In the genomic region with DNA sequence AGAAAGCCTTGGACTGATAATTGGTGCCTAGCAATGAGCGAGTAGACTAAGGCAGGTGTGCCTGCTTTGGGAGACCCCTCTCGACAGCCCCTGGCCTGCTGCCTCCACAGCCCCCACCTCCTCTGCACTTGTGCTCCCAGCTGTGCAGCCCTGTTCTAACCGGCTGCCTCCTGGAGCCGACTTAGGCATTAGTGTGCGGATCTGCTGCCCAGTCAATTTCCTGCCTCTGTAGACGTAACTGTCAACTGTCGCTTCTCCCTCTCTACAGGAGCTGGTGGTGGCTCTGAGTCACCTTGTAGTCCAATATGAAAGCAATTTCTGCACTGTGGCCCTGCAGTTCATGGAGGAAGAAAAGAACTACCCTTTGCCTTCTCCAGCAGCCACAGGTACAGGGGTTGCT, we compare ENCODE assay signal across 12 mouse cellular contexts. TPM values are rescaled to one million over a fixed set of nuclear protein-coding genes. Genes with fewer than 3 reads are reported as not detected.
A peak's percentile ranks its signal among the peaks of the same experiment; 100 is the strongest.
DNase-seq lines count a peak whose midpoint lies in the region; ATAC-seq and TF ChIP-seq lines count a peak whose summit lies in the region.
"Had no signal": no experiment of that assay in that cellular context is flagged by ENCODE, and none has a peak within 500 bp of the region (broad histone marks: within the 10 kb centered on the region; RNA-seq: fewer than 3 reads in every experiment).

No protein-coding gene starts in this region.

- H3K4me1 ChIP-seq in hindbrain, embryonic 15.5 days (replicated peaks): peaks cover 6% of the 10 kb centered on the region; the same call in 1 of the 2 replicates
- H3K4me1 ChIP-seq in hindbrain, embryonic 10.5 days (replicated peaks): peaks cover 4% of the 10 kb centered on the region; the same call in 1 of the 2 replicates
- H3K4me1 ChIP-seq in bone marrow, adult 2 months (ENCODE audit: control insufficient read depth, insufficient read depth, low read length): no peaks in the 10 kb centered on the region
- H3K4me1 ChIP-seq in liver, embryonic 14.5 days (replicated peaks; ENCODE audit: control insufficient read depth in 2 of 2, insufficient read depth in 2 of 2, low read length in 1 of 2): 0 out of 4 replicates have a peak, but pooled peaks cover 0 to 7% of the 10 kb centered on the region in 2 experiments
- H3K4me1 ChIP-seq in cerebellum, adult 2 months (ENCODE audit: control insufficient read depth, insufficient read depth, low read length): peaks cover 29% of the 10 kb centered on the region
- H3K4me1 ChIP-seq: embryonic facial prominence, embryonic 13.5 days had no signal

- TF ChIP-seq POLR2A in bone marrow, adult 2 months (IDR thresholded peaks at IDR 0.05; ENCODE audit: borderline replicate concordance, control insufficient read depth, low read depth, low read length): no peak
- no peak for TF ChIP-seq POLR2A in cerebellum, adult 2 months (IDR thresholded peaks at IDR 0.05; ENCODE audit: borderline replicate concordance, insufficient read depth, low read length)

- 67% methylated on average over 7 of the region's 7 CpGs for WGBS in hindbrain, embryonic 15.5 days
- WGBS in hindbrain, embryonic 10.5 days: 76% methylated on average over 7 of the region's 7 CpGs
- 12% methylated on average over 7 of the region's 7 CpGs for WGBS in bone marrow, adult 2 months
- 25% methylated on average over 7 of the region's 7 CpGs for WGBS in liver, embryonic 14.5 days (ENCODE audit: insufficient replicate concordance)
- WGBS in cerebellum, adult 2 months: 61% methylated on average over 7 of the region's 7 CpGs

- 0 out of 2 replicates have a peak overlapping the region, but pooled peaks have one; percentile 1 for H3K27ac ChIP-seq in hindbrain, embryonic 15.5 days (replicated peaks)
- no peak overlapping the region for H3K27ac ChIP-seq in hindbrain, embryonic 10.5 days
- peak overlapping the region; percentile 52; the same call in 1 of the 2 replicates for H3K27ac ChIP-seq in bone marrow, adult 2 months (ENCODE audit: control insufficient read depth, insufficient read depth, low read depth, low read length, poor library complexity)
- H3K27ac ChIP-seq in liver, embryonic 14.5 days: no peak overlapping the region
- H3K27ac ChIP-seq in cerebellum, adult 2 months (ENCODE audit: insufficient read depth, low read length): no peak overlapping the region
- H3K27ac ChIP-seq: embryonic facial prominence, embryonic 13.5 days; heart, adult 2 months; hindbrain, postnatal 0 days had no signal

- no peaks in the 10 kb centered on the region for H3K27me3 ChIP-seq in hindbrain, embryonic 15.5 days
- no peaks in the 10 kb centered on the region for H3K27me3 ChIP-seq in hindbrain, embryonic 10.5 days (ENCODE audit: insufficient read depth, poor library complexity, severe bottlenecking)
- H3K27me3 ChIP-seq in liver, embryonic 14.5 days (ENCODE audit: control insufficient read depth, insufficient read depth, low read length): no peaks in the 10 kb centered on the region
- no peaks in the 10 kb centered on the region for H3K27me3 ChIP-seq in cerebellum, adult 2 months (ENCODE audit: control insufficient read depth, insufficient read depth, low read length)
- H3K27me3 ChIP-seq: embryonic facial prominence, embryonic 13.5 days had no signal

- no peak overlapping the region for H3K9ac ChIP-seq in hindbrain, embryonic 15.5 days
- H3K9ac ChIP-seq in liver, embryonic 14.5 days (replicated peaks): no peak overlapping the region
- H3K9ac ChIP-seq: embryonic facial prominence, embryonic 13.5 days; forebrain, postnatal 0 days had no signal

- no peak for DNase-seq in hindbrain, embryonic 10.5 days (ENCODE audit: low spot score)
- no peak for DNase-seq in liver, embryonic 14.5 days (ENCODE audit: low read depth in 3 of 3, low spot score in 3 of 3)
- peak; percentile 55 to 66 for DNase-seq in thymus, postnatal 10 days (ENCODE audit: low spot score in 2 of 2)
- no peak for DNase-seq in gastrocnemius, postnatal 36 days
- no peak for DNase-seq in left cerebral cortex, adult 8-10 months (ENCODE audit: low spot score in 2 of 2)
- DNase-seq in cerebellum, adult 2 months: no peak
- DNase-seq: forebrain, postnatal 0 days; heart, adult 2 months had no signal

- no peak overlapping the region for H3K4me2 ChIP-seq in hindbrain, embryonic 15.5 days
- H3K4me2 ChIP-seq in liver, embryonic 14.5 days (ENCODE audit: low read depth): no peak overlapping the region
- H3K4me2 ChIP-seq: embryonic facial prominence, embryonic 13.5 days had no signal

- ATAC-seq in hindbrain, embryonic 15.5 days (ENCODE audit: low FRiP score, low read depth): no peak
- 0 out of 2 replicates have a peak, but pooled peaks have one; percentile 13 for ATAC-seq in liver, embryonic 14.5 days (ENCODE audit: insufficient read depth)
- ATAC-seq: forebrain, postnatal 0 days; hindbrain, postnatal 0 days had no signal

- TF ChIP-seq CTCF in bone marrow, adult 2 months (IDR thresholded peaks at IDR 0.05; ENCODE audit: control insufficient read depth, insufficient read depth, low read length): no peak
- TF ChIP-seq CTCF in liver, embryonic 14.5 days (IDR thresholded peaks at IDR 0.05; ENCODE audit: low read depth): no peak
- TF ChIP-seq CTCF in cerebellum, adult 2 months (IDR thresholded peaks at IDR 0.05; ENCODE audit: borderline replicate concordance, insufficient read depth, low read depth, low read length): no peak

- H3K9me3 ChIP-seq in hindbrain, embryonic 15.5 days: no peaks in the 10 kb centered on the region
- H3K9me3 ChIP-seq in hindbrain, embryonic 10.5 days: no peaks in the 10 kb centered on the region
- H3K9me3 ChIP-seq in liver, embryonic 14.5 days (ENCODE audit: control insufficient read depth, low read length): no peaks in the 10 kb centered on the region
- H3K9me3 ChIP-seq: embryonic facial prominence, embryonic 13.5 days had no signal

- intact Hi-C loops in gastrocnemius, postnatal 36 days (cut with DNase I): no loop called here

- no peak overlapping the region for H3K4me3 ChIP-seq in hindbrain, embryonic 15.5 days
- no peak overlapping the region for H3K4me3 ChIP-seq in hindbrain, embryonic 10.5 days
- no peak overlapping the region for H3K4me3 ChIP-seq in bone marrow, adult 2 months (replicated peaks; ENCODE audit: control insufficient read depth, low read depth, low read length)
- H3K4me3 ChIP-seq in liver, embryonic 14.5 days (ENCODE audit: insufficient read depth in 1 of 2, low read depth in 2 of 2, low read length in 2 of 2): no peak overlapping the region
- no peak overlapping the region for H3K4me3 ChIP-seq in cerebellum, adult 2 months (replicated peaks; ENCODE audit: insufficient read depth, low read depth, low read length)
- H3K4me3 ChIP-seq: embryonic facial prominence, embryonic 13.5 days; heart, adult 2 months had no signal

- no peak for TF ChIP-seq EP300 in liver, embryonic 14.5 days (IDR thresholded peaks at IDR 0.05; ENCODE audit: low read depth)

- H3K36me3 ChIP-seq in hindbrain, embryonic 15.5 days: peaks cover 31% of the 10 kb centered on the region
- H3K36me3 ChIP-seq in hindbrain, embryonic 10.5 days: peaks cover 92% of the 10 kb centered on the region
- peaks cover 13% of the 10 kb centered on the region for H3K36me3 ChIP-seq in liver, embryonic 14.5 days (replicated peaks; ENCODE audit: control insufficient read depth, insufficient read depth, low read depth)

RNA-seq across cellular contexts. Expression of gene Chmp6, which starts 57.2 kb away (rescaled TPM):
- polyA plus RNA-seq in hindbrain, embryonic 15.5 days (2015; fragmentation: Nextera tagmentation; extraction: Ambion mirVana): 102 and 109 TPM in 2 replicates
- polyA plus RNA-seq in hindbrain, embryonic 10.5 days (2016; fragmentation: Nextera tagmentation; extraction: Ambion mirVana): 112 and 114 TPM in 2 replicates
- 16.1 and 18.5 TPM in 2 replicates for polyA plus RNA-seq in bone marrow, adult 2 months (2011; ENCODE audit: insufficient read depth, insufficient read length, low replicate concordance, missing spikeins)
- 13.5 and 15.2 TPM in 2 replicates for polyA plus RNA-seq in liver, embryonic 14.5 days (2012; rRNA removed)
- 25.2 and 27.2 TPM in 2 replicates for polyA plus RNA-seq in liver, embryonic 14.5 days (2014; fragmentation: Nextera tagmentation; extraction: Ambion mirVana)
- total RNA-seq in gastrocnemius, postnatal 36 days (2021): 10 to 100 TPM; 23.6 to 28.6 TPM
- 10 to 100 TPM; 39.5 to 43.1 (median 41.9) TPM for total RNA-seq in left cerebral cortex, adult 8-10 months (2022)
- 41.9 and 43.9 TPM in 2 replicates for polyA plus RNA-seq in cerebellum, adult 2 months (2012; rRNA removed)

Comparison
In these comparisons a context has a peak if more than half of its experiments do, and no peak if none do; other contexts are left out.
1. H3K27ac ChIP-seq: peak in hindbrain, embryonic 15.5 days (single experiment) and bone marrow, adult 2 months (single experiment); none in hindbrain, embryonic 10.5 days (single experiment), liver, embryonic 14.5 days (single experiment) and cerebellum, adult 2 months (single experiment).
2. DNase-seq: peak in thymus, postnatal 10 days (2 of 2); none in hindbrain, embryonic 10.5 days (single experiment), liver, embryonic 14.5 days (0 of 3), gastrocnemius, postnatal 36 days (0 of 2), left cerebral cortex, adult 8-10 months (0 of 2) and cerebellum, adult 2 months (0 of 2).